Mouse (Mus musculus) intestine, embryonic 15.5 days (tissue): Measurements from ENCODE around the gene Dlst. TPM values are rescaled to one million over a fixed set of nuclear protein-coding genes. Genes with fewer than 3 reads are reported as not detected.
A peak's percentile ranks its signal among the peaks of the same experiment; 100 is the strongest.

Source experiments
- ATAC-seq: fragments of 200-750 bp; cut with Nextera tagmentation; 2 replicates; pipeline ENCODE4 v1.8.0; 2017; ENCODE audit warnings: moderate TSS enrichment, moderate library complexity
- H3K27ac ChIP-seq: fragments of 300-500 bp; sonication (generic); 2 replicates; pipeline ENCODE4 v1.5.1; 2015; ENCODE audit warnings: mild to moderate bottlenecking, inconsistent platforms
- H3K27me3 ChIP-seq: fragments of 300-500 bp; sonication (generic); replicated peaks from 2 replicates; pipeline ENCODE4 v1.6.1; 2015; ENCODE audit warnings: inconsistent platforms
- H3K36me3 ChIP-seq: fragments of 300-500 bp; sonication (generic); 2 replicates; pipeline ENCODE4 v1.6.1; 2015; ENCODE audit warnings: inconsistent platforms
- H3K4me1 ChIP-seq: fragments of 300-500 bp; sonication (generic); replicated peaks from 2 replicates; pipeline ENCODE4 v1.6.1; 2015; ENCODE audit warnings: inconsistent platforms
- H3K4me2 ChIP-seq: fragments of 300-500 bp; sonication (generic); replicated peaks from 2 replicates; pipeline ENCODE4 v1.6.1; 2015; ENCODE audit warnings: mild to moderate bottlenecking, inconsistent platforms
- H3K4me3 ChIP-seq: fragments of 300-500 bp; sonication (generic); replicated peaks from 2 replicates; pipeline ENCODE4 v1.5.1; 2015; ENCODE audit warnings: inconsistent platforms
- H3K9ac ChIP-seq: fragments of 300-500 bp; sonication (generic); 2 replicates; pipeline ENCODE4 v1.6.1; 2015; ENCODE audit warnings: inconsistent platforms
- H3K9me3 ChIP-seq: fragments of 300-500 bp; sonication (generic); 2 replicates; pipeline ENCODE4 v1.6.1; 2016; ENCODE audit warnings: inconsistent platforms
- WGBS: fragments of 180-500 bp; shearing (Covaris S2); methylation state at CpG from one replicate; pipeline ENCODE4 v1.1.7; 2015; 5-methylcytosine and 5-hydroxymethylcytosine counted together
- polyA plus RNA-seq: library from polyadenylated mRNA; unstranded; fragments of >200 nt; fragmentation: Nextera tagmentation; extraction: Ambion mirVana; gene quantifications from 2 replicates; pipeline ENCODE4 v1.2.1, GENCODE M21; 2015

The Dlst gene
- polyA plus RNA-seq, result 117 and 125 TPM in 2 replicates

- Histone ChIP-seq H3K9me3 (no peaks in the 10 kb centered on the region), H3K4me1 (peaks cover 13% of the 10 kb centered on the region), H3K27me3 (no peaks in the 10 kb centered on the region), H3K4me3 (peak within 1 kb of the TSS; percentile 98), H3K9ac (peak within 1 kb of the TSS; percentile 93), H3K4me2 (peak within 1 kb of the TSS; percentile 57), H3K36me3 (no peaks in the 10 kb centered on the region), H3K27ac (peak within 1 kb of the TSS; percentile 74)
- under 1% methylated on average over 83 of the region's 83 CpGs for WGBS
- peak; percentile 96 for ATAC-seq
Observed at GRCm38 (mm10) chr12:85110698-85111592, at the start of gene Dlst, which contains the start of gene Prox2. Dlst (plus strand) TSS chr12:85110833. Prox2 (minus strand) TSS chr12:85110759.

- no peak overlapping the region for H3K27ac ChIP-seq
- H3K9ac ChIP-seq, result no peak overlapping the region
- H3K36me3 ChIP-seq, result peaks cover 13% of the 10 kb centered on the region; the same call in 1 of the 2 replicates
- H3K4me2 ChIP-seq, result no peak overlapping the region
- no peak for ATAC-seq
- no peak overlapping the region for H3K4me3 ChIP-seq
- no peaks in the 10 kb centered on the region for H3K9me3 ChIP-seq
- H3K27me3 ChIP-seq, result no peaks in the 10 kb centered on the region
- H3K4me1 ChIP-seq, result no peaks in the 10 kb centered on the region
Observed at GRCm38 (mm10) chr12:85071043-85071442, 39.6 kb upstream of the Dlst start.

DNA sequence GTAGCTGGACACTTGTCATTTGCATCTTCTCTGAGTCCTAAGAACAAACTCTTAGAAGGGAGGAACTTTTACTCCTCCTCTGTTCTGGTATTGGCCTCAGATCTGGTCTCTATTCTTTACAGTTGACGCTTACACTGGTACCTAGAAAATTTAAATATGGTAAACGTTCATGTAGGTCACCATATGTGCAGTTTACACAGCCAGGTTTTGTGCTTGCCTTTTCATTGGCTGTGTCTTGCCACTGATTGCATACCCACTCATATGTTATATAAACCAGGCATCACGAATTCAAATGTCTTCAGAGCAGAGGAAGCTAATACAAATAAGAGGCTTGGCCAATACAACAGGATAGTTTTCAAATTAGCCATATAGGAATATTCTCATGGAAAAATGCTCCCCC is 33.5 kb upstream of the Dlst start:
- H3K4me2 ChIP-seq, result no peak overlapping the region
- no peaks in the 10 kb centered on the region for H3K27me3 ChIP-seq
- WGBS, result 90% methylated on average over 3 of the region's 3 CpGs
- H3K9ac ChIP-seq, result no peak overlapping the region
- no peak overlapping the region for H3K4me3 ChIP-seq
- H3K9me3 ChIP-seq, result no peaks in the 10 kb centered on the region
- H3K4me1 ChIP-seq, result no peaks in the 10 kb centered on the region
- ATAC-seq, result no peak
- no peak overlapping the region for H3K27ac ChIP-seq
- 0 out of 2 replicates have a peak, but pooled peaks cover 5% of the 10 kb centered on the region for H3K36me3 ChIP-seq

- no peak overlapping the region for H3K4me3 ChIP-seq
- H3K27ac ChIP-seq, result no peak overlapping the region
- no peaks in the 10 kb centered on the region for H3K9me3 ChIP-seq
- no peaks in the 10 kb centered on the region for H3K4me1 ChIP-seq
- no peak overlapping the region for H3K4me2 ChIP-seq
- no peak overlapping the region for H3K9ac ChIP-seq
- no peaks in the 10 kb centered on the region for H3K27me3 ChIP-seq
- H3K36me3 ChIP-seq, result peaks cover 14% of the 10 kb centered on the region
- no peak for ATAC-seq
- WGBS, result 73% methylated on average over 2 of the region's 2 CpGs
Observed at GRCm38 (mm10) chr12:85084257-85084656, 26.4 kb upstream of the Dlst start.

- H3K4me3 ChIP-seq, result no peak overlapping the region
- H3K9me3 ChIP-seq, result no peaks in the 10 kb centered on the region
- peaks cover 14% of the 10 kb centered on the region for H3K36me3 ChIP-seq
- H3K27me3 ChIP-seq, result no peaks in the 10 kb centered on the region
- no peak overlapping the region for H3K4me2 ChIP-seq
- H3K9ac ChIP-seq, result no peak overlapping the region
- no peaks in the 10 kb centered on the region for H3K4me1 ChIP-seq
- 80% methylated on average over 4 of the region's 4 CpGs for WGBS
- no peak overlapping the region for H3K27ac ChIP-seq
- ATAC-seq, result no peak
Observed at GRCm38 (mm10) chr12:85084941-85085340, 25.7 kb upstream of the Dlst start.

DNA sequence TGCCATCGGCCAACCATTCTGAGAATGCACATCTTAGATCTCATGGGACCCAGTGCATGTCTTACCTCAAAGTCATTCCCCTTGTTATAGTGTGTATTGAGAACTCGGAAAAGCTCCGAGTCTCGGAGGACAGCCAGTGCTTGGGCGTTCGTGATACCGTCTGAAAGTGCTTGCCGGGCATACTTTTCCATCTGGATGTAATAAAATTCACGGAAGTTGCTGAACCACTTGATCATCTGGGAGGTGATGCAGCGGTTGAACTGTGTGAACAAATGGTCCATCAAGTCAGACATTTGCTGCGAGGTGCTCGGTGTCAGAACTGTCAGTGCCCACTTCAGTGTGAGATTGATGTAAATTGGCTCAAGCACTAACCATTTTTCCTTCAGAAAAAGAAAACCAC is 22.8 kb upstream of the Dlst start:
- ATAC-seq, result no peak

GRCm38 (mm10) chr12:85091190-85091589 is 19.4 kb upstream of the Dlst start:
- ATAC-seq, result no peak
- no peak overlapping the region for H3K9ac ChIP-seq
- 0 out of 2 replicates have a peak, but pooled peaks cover 4% of the 10 kb centered on the region for H3K4me1 ChIP-seq
- H3K4me3 ChIP-seq, result no peak overlapping the region
- no peak overlapping the region for H3K4me2 ChIP-seq
- H3K27ac ChIP-seq, result no peak overlapping the region
- H3K36me3 ChIP-seq, result peaks cover 14% of the 10 kb centered on the region
- H3K27me3 ChIP-seq, result no peaks in the 10 kb centered on the region
- WGBS, result 82% methylated on average over 3 of the region's 3 CpGs
- H3K9me3 ChIP-seq, result no peaks in the 10 kb centered on the region

More for the DNA sequence above, 22.8 kb upstream of the Dlst start:
- Histone ChIP-seq H3K36me3 (peaks cover 14% of the 10 kb centered on the region), H3K9ac (no peak overlapping the region), H3K27ac (no peak overlapping the region), H3K27me3 (no peaks in the 10 kb centered on the region), H3K4me3 (no peak overlapping the region), H3K4me1 (no peaks in the 10 kb centered on the region), H3K9me3 (no peaks in the 10 kb centered on the region), H3K4me2 (no peak overlapping the region)
- 90% methylated on average over 12 of the region's 12 CpGs for WGBS

- no peaks in the 10 kb centered on the region for H3K27me3 ChIP-seq
- H3K9ac ChIP-seq, result no peak overlapping the region
- H3K4me2 ChIP-seq, result no peak overlapping the region
- no peak overlapping the region for H3K27ac ChIP-seq
- H3K4me1 ChIP-seq, result 0 out of 2 replicates have a peak, but pooled peaks cover 4% of the 10 kb centered on the region
- no peak for ATAC-seq
- WGBS, result 10% methylated on average over 3 of the region's 3 CpGs
- no peak overlapping the region for H3K4me3 ChIP-seq
- no peaks in the 10 kb centered on the region for H3K9me3 ChIP-seq
- peaks cover 14% of the 10 kb centered on the region for H3K36me3 ChIP-seq
Observed at GRCm38 (mm10) chr12:85092214-85092613, 18.4 kb upstream of the Dlst start.

GRCm38 (mm10) chr12:85094010-85094409 is 16.6 kb upstream of the Dlst start:
- H3K4me3 ChIP-seq, result no peak overlapping the region
- ATAC-seq, result peak; percentile 71
- 0 out of 2 replicates have a peak, but pooled peaks cover 4% of the 10 kb centered on the region for H3K4me1 ChIP-seq
- no peak overlapping the region for H3K27ac ChIP-seq
- H3K36me3 ChIP-seq, result no peaks in the 10 kb centered on the region
- H3K9me3 ChIP-seq, result no peaks in the 10 kb centered on the region
- H3K4me2 ChIP-seq, result peak overlapping the region; percentile 18; the same call in 1 of the 2 replicates
- H3K9ac ChIP-seq, result no peak overlapping the region
- H3K27me3 ChIP-seq, result no peaks in the 10 kb centered on the region
- 29% methylated on average over 14 of the region's 14 CpGs for WGBS

DNA sequence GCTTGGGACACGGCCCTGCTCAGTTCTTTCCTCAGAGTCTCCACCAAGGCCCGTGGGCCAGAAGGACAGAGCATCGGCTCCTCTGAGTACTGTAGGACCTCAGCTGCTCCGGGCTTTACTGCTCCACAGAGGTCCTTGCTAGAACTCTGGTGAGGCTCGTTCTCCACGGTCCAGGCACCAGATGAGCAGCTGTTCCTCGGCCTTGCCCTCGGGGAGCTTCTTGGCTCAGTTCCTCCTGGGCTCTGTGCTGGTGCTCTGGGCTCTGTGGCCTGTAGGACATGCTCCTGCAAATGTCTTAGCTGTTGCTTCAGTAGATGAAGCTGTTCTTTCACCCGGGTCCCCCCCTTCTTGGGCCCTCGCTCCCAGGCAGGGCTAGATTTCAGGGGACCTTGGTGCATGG is 15.9 kb upstream of the Dlst start:
- Histone ChIP-seq H3K4me3 (no peak overlapping the region), H3K9me3 (no peaks in the 10 kb centered on the region), H3K27ac (no peak overlapping the region), H3K36me3 (no peaks in the 10 kb centered on the region), H3K4me2 (no peak overlapping the region), H3K27me3 (no peaks in the 10 kb centered on the region), H3K9ac (no peak overlapping the region), H3K4me1 (0 out of 2 replicates have a peak, but pooled peaks cover 4% of the 10 kb centered on the region)
- ATAC-seq, result no peak
- 79% methylated on average over 10 of the region's 10 CpGs for WGBS

DNA sequence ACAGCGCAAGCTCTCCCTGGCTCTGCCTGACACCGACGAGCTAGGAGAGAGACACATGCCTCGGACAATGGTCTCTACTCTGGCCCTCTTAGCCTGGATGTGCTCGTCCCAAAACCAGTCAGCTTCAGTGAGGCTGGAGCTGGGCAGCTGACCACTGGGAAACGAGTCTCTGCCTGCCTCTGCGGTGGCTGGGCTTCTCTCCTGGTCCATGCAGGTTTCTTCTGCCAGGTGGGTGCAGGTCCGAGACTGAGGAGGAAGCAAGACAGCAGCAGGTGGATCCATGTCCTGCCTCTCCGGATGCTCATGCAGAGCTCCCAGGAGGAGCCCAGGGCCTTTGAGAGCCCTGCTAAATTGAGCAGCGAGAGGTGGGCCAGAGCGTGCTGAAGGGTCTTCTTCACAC is 15.5 kb upstream of the Dlst start:
- 89% methylated on average over 11 of the region's 11 CpGs for WGBS
- Histone ChIP-seq H3K9ac (no peak overlapping the region), H3K9me3 (no peaks in the 10 kb centered on the region), H3K27ac (no peak overlapping the region), H3K4me1 (0 out of 2 replicates have a peak, but pooled peaks cover 4% of the 10 kb centered on the region), H3K36me3 (no peaks in the 10 kb centered on the region), H3K4me2 (no peak overlapping the region), H3K27me3 (no peaks in the 10 kb centered on the region), H3K4me3 (no peak overlapping the region)
- ATAC-seq, result no peak

- H3K4me3 ChIP-seq, result no peak overlapping the region
- H3K9me3 ChIP-seq, result no peaks in the 10 kb centered on the region
- no peaks in the 10 kb centered on the region for H3K27me3 ChIP-seq
- H3K4me1 ChIP-seq, result 0 out of 2 replicates have a peak, but pooled peaks cover 4% of the 10 kb centered on the region
- no peak overlapping the region for H3K4me2 ChIP-seq
- ATAC-seq, result no peak
- no peak overlapping the region for H3K27ac ChIP-seq
- no peaks in the 10 kb centered on the region for H3K36me3 ChIP-seq
- 82% methylated on average over 7 of the region's 7 CpGs for WGBS
- H3K9ac ChIP-seq, result no peak overlapping the region
Observed at GRCm38 (mm10) chr12:85095859-85096258, 14.8 kb upstream of the Dlst start.
